Mouse (Mus musculus) cortical plate, adult 2 months (tissue): ENCODE measurements around the gene Slc2a6.

ENCODE experiments used
- CTCF ChIP-seq: fragments of 200-500 bp; IDR thresholded peaks from 2 replicates; pipeline ENCODE4 v1.5.1; 2011; ENCODE audit warnings: mild to moderate bottlenecking, control low read depth, low read length; ENCODE audit not compliant: insufficient read depth; ENCODE audit errors: extremely low read depth
- POLR2A ChIP-seq: fragments of 200-500 bp; IDR thresholded peaks from 2 replicates; pipeline ENCODE4 v1.6.1; 2011; ENCODE audit warnings: mild to moderate bottlenecking, low read length, control low read depth; ENCODE audit not compliant: insufficient read depth; ENCODE audit errors: extremely low read depth

DNA sequence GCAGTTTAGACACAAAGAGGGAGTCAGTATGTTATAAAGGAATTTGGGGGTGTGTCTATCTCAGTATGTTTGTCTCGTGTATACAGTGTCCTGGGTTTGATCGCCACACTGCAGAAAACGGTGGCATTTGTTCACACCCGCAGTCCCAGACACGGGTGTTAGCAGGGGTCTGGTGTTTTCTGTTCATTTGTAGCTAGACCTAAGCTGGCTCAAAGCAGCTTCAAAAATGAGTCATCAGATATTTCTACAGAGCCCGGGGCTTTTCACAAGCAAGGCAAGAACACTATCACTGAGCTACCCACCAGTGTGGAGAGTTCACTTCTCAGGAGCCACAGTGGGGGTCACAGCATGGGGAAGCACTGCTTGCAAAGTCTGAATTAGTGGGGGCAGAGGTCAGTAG lies 21.6 kb upstream of the Slc2a6 start:
- TF ChIP-seq CTCF: no peak
- TF ChIP-seq POLR2A: no peak
